Mouse (Mus musculus) kidney, postnatal 4 days (tissue): ENCODE measurements around the gene Abraxas2.
A peak's percentile ranks its signal among the peaks of the same experiment; 100 is the strongest.

Source experiments
- DNase-seq, 2 experiments: peaks; one replicate each; pipeline ENCODE4 v3.0.0; 2021; ENCODE audit warnings: mixed read lengths in 2 of 2

Abraxas2 gene

DNA sequence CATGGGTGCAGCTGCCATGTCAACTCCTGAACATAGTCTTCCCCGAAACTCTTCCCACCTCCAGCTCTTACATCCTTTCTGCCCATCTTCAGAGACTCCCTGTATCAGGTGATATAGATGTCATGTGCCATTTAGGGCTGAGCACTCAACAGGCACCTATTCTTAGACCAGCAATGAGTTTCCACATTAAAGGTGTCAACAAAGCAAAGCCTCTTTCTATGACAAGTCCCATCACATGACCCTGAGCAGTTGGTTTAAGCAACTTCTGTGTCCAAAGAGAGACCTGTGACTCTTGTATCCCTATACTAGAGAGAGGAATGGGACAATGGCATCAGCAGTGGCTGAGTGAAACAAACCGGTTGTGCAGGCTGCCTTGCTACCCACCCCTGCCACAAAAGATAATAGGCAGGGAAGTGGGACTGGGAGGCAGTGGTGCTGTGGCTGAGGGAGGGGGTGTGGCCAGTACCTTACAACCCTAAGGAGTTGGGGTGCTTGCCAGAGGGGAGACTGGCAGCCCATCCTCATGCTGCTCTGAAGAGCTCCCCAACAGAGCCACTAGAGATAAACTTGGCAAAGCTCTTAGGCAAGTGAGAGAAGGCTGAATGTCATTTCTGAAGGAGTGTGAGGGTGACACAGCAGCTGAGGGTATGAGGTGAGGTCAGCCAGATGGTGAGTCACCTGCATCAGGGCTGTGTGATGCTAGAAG is 42.0 kb downstream of the Abraxas2 start:
- no peak for DNase-seq

DNA sequence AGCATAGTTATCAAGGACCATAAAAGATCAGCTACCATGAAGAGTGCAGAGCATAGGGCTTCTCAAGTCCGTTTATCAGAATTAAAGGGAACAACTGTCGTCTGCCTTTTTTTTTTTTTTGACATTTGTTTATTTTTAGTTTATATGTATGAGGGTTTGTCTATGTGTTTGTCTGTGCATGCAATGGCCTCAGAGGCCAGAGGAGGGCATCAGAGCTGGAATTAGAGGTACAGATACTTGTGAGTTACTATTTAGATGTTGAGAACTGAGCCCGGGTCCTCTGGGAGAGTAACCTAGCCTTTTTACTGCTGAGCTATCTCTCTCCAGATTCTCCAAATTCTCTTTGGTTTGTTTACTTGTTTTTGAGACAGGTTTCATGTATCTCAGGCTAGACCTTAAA is 44.8 kb downstream of the Abraxas2 start:
- no peak for DNase-seq

DNA sequence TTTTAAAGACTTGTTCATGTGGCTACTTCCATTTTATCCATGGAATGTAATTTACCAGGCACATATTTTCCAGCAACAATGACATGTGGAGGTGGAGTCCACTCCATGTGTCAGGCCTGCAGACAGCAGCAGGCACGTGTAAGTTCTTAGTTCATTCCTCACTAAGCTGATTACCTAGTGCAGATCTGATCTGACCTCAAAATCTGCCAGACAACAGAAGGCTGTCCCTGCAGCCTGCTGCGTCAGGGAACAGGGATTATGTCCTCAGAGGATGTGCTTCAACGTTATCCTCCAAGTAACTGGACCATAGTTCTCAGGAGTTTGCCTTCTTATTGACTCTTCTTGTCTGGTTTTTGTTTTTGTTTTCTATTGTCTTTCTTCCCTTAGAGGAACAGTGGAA is 62.9 kb downstream of the Abraxas2 start:
- DNase-seq: no peak

GRCm38 (mm10) chr7:132925227-132925626 is 66.2 kb downstream of the Abraxas2 start:
- DNase-seq: no peak

DNA sequence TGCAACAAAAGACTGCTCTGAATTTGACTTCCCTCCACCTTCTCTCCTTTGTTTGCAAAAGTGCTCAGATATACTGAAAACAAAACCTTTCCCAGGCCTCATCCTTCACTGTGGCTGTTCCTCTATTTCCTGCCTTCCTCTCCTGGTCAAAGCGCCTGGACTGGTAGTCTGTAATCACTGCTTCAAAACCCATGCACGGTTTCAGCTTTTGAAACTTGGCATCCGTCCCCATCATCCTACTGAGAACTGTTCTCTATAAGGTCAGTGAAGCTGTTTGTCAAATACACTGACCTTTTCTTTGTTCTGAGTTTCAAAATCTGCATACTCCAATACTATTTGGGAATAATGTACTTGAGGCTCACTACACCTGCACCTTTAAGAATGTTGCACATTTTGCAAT is 68.2 kb downstream of the Abraxas2 start:
- no peak for DNase-seq

DNA sequence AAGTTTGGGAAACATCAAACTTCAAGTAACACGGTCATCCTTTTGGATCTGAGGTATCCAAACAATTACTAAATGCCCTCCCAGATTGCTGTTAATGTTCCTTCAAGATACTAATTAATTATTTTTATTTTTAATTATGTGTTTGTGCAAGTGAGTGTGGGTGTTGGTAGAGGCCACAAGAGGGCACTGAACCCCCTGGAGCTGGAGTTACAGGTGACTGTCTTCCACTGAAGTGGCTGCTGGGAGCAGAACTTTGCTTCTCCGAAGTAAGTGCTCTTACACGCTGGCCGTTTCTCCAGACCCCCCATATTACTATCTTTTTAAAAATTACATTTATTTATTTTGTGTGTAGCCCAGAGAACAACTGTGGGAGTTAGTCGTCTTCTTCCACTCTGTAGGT is 71.0 kb downstream of the Abraxas2 start:
- DNase-seq: peak in 1 of 2 experiments; percentile 26

DNA sequence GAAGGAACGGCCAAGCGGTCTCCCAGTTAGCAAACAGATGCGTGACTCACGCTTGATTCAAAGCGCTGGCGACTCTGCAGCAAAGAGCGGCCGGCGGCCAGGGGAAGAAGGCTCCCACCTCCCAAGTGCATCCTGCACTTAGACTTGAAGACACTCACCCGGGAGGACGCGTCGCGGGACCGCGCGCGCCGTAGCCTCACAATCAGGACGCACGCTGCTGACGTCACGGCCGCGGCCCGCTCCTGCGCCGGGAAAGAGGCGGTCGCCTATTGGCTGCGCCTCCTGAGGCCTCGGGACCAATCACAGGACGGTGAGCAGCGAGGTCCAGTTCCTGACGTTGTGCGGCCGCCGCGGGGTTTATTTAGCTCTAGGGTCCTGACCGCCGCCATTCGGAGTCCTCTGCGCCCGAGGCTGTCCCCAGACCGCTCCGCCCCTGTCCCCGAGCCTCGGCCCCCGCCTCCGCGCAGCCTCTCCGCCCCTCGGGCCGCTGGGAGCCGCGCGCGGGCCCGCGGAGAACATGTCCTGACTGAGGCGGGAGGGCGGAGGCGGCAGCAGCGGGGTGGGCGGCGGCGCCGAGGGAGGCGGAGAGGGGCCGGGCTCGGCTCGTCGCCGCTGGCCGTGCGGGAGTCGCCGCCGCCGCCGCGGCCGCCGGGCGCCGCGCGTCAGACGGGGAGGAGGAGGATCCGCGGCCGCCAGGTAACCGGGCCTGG is 72.0 kb downstream of the Abraxas2 start, which contains the start of gene Zranb1:
TSS of gene Zranb1 (plus strand) at position 293 of the 710 bp plus-strand sequence.
- DNase-seq: peak; percentile 99

GRCm38 (mm10) chr7:132931560-132932351 is 72.7 kb downstream of the Abraxas2 start:
- DNase-seq: peak; percentile 63 to 75

DNA sequence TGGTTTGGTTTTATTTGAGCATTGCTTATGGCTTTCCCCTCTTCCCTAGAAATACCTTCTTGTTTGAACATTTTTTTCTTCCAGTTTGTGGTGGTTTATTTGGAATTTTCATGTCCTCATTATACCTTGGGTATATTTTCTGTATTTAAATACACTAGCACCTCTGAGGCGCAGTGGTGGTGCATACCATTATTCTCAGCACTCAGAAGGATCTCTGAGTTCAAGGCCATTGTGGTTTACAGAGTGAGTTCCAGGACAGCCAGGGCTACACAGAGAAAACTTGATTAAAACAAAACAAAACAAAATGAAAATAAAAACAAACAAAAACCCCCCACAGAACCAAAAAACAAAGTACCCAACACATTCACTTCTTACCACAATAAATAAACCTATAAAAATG is 74.3 kb downstream of the Abraxas2 start:
- no peak for DNase-seq
